Mouse (Mus musculus) lung, embryonic 15.5 days (tissue): Measurements from ENCODE around the gene Snap25. TPM values are rescaled to one million over a fixed set of nuclear protein-coding genes. Genes with fewer than 3 reads are reported as not detected.

Experiments
- polyA plus RNA-seq: library from polyadenylated mRNA; unstranded; fragments of >200 nt; fragmentation: Nextera tagmentation; extraction: Ambion mirVana; gene quantifications from 2 replicates; pipeline ENCODE4 v1.2.1, GENCODE M21; 2015

The Snap25 gene
- polyA plus RNA-seq, 1 experiment from 2014 or later: 1.6 TPM

Other genes starting within 250 kb of the Snap25 start
- 0.33 and 0.36 TPM in 2 replicates for gene Ankef1, start 211.5 kb upstream of the Snap25 start, polyA plus RNA-seq
- gene AL731706.2, start 172.2 kb downstream of the Snap25 start, polyA plus RNA-seq: 38.9 and 39.8 TPM in 2 replicates
- 7.2 and 7.3 TPM in 2 replicates for gene Slx4ip, start 177.8 kb downstream of the Snap25 start, polyA plus RNA-seq
- 25.1 and 31.7 TPM in 2 replicates for gene AL731706.1, start 177.9 kb downstream of the Snap25 start, polyA plus RNA-seq
- gene Mkks, start 177.9 kb downstream of the Snap25 start, polyA plus RNA-seq: 11.6 and 12.1 TPM in 2 replicates